ENCODE assay signal across 8 mouse cellular contexts in genomic region chr1:87184751-87185139, GRCm38 (mm10). TPM values are rescaled to one million over a fixed set of nuclear protein-coding genes. Genes with fewer than 3 reads are reported as not detected.
DNase-seq lines count a peak whose midpoint lies in the region; ATAC-seq lines count a peak whose summit lies in the region.

No protein-coding gene starts in this region.

- peaks cover 24% of the 10 kb centered on the region for H3K4me1 ChIP-seq in hindbrain, embryonic 13.5 days (replicated peaks)

- peak overlapping the region; percentile 5; the same call in 1 of the 2 replicates for H3K4me3 ChIP-seq in hindbrain, embryonic 13.5 days

- peaks cover 81% of the 10 kb centered on the region for H3K27me3 ChIP-seq in hindbrain, embryonic 13.5 days

- 8% methylated on average over 20 of the region's 20 CpGs for WGBS in hindbrain, embryonic 13.5 days

- peak overlapping the region; percentile 41 for H3K4me2 ChIP-seq in hindbrain, embryonic 13.5 days

- no peak for ATAC-seq in hindbrain, embryonic 13.5 days (ENCODE audit: low FRiP score)

- 0 out of 2 replicates have a peak overlapping the region, but pooled peaks have one; percentile 35 for H3K9ac ChIP-seq in hindbrain, embryonic 13.5 days

- H3K9me3 ChIP-seq in hindbrain, embryonic 13.5 days: no peaks in the 10 kb centered on the region

- peak; percentile 90 for DNase-seq in NIH3T3 (ENCODE audit: low read depth)
- DNase-seq in cerebellum, adult 9-10 months: peak; percentile 44
- DNase-seq in frontal cortex, postnatal 14 days (ENCODE audit: low spot score in 2 of 2): peak; percentile 51 to 57
- DNase-seq in layer of hippocampus, postnatal 14 days (ENCODE audit: low spot score in 2 of 2): peak; percentile 73 to 76
- peak; percentile 81 for DNase-seq in lung, postnatal 36 days
- peak; percentile 76 for DNase-seq in right cerebral cortex, adult 18-20 months
- peak; percentile 45 for DNase-seq in urinary bladder, adult 2 months (ENCODE audit: low spot score)

- no peak overlapping the region for H3K27ac ChIP-seq in hindbrain, embryonic 13.5 days

- no peaks in the 10 kb centered on the region for H3K36me3 ChIP-seq in hindbrain, embryonic 13.5 days

RNA-seq across cellular contexts. Expression of gene Prss56, which starts 1.6 kb away (rescaled TPM):
- 6.8 and 9.0 TPM in 2 replicates for polyA plus RNA-seq in hindbrain, embryonic 13.5 days (2015; fragmentation: Nextera tagmentation; extraction: Ambion mirVana)
- total RNA-seq in layer of hippocampus, postnatal 14 days (2021): under 1 TPM; 0.62 to 0.91 TPM
- not detected in 2 replicates for polyA plus RNA-seq in urinary bladder, adult 2 months (2012; rRNA removed)

RNA-seq across cellular contexts. Expression of gene Chrnd, which starts 5.7 kb away (rescaled TPM):
- 0.05 TPM in 1 of 2 replicates, not detected in the other for polyA plus RNA-seq in hindbrain, embryonic 13.5 days (2015; fragmentation: Nextera tagmentation; extraction: Ambion mirVana)
- not detected for total RNA-seq in layer of hippocampus, postnatal 14 days (2021)
- not detected in 2 replicates for polyA plus RNA-seq in urinary bladder, adult 2 months (2012; rRNA removed)

RNA-seq across cellular contexts. Expression of gene Chrng, which starts 19.7 kb away (rescaled TPM):
- polyA plus RNA-seq in hindbrain, embryonic 13.5 days (2015; fragmentation: Nextera tagmentation; extraction: Ambion mirVana): 0.35 and 0.58 TPM in 2 replicates
- total RNA-seq in layer of hippocampus, postnatal 14 days (2021): not detected
- polyA plus RNA-seq in urinary bladder, adult 2 months (2012; rRNA removed): not detected in 2 replicates

RNA-seq across cellular contexts. Expression of gene Ecel1, which starts 28.4 kb away (rescaled TPM):
- polyA plus RNA-seq in hindbrain, embryonic 13.5 days (2015; fragmentation: Nextera tagmentation; extraction: Ambion mirVana): 33.1 and 35.5 TPM in 2 replicates
- 1 to 10 TPM; 3.6 to 4.4 TPM for total RNA-seq in layer of hippocampus, postnatal 14 days (2021)
- polyA plus RNA-seq in urinary bladder, adult 2 months (2012; rRNA removed): 0.10 TPM in 1 of 2 replicates, not detected in the other

RNA-seq across cellular contexts. Expression of gene Eif4e2, which starts 29.0 kb away (rescaled TPM):
- polyA plus RNA-seq in hindbrain, embryonic 13.5 days (2015; fragmentation: Nextera tagmentation; extraction: Ambion mirVana): 105 and 106 TPM in 2 replicates
- 10 to 100 TPM; 73.0 to 81.0 TPM for total RNA-seq in layer of hippocampus, postnatal 14 days (2021)
- 69.5 and 72.5 TPM in 2 replicates for polyA plus RNA-seq in urinary bladder, adult 2 months (2012; rRNA removed)
